Mouse (Mus musculus): ENCODE measurements around the gene Alox12. TPM values are rescaled to one million over a fixed set of nuclear protein-coding genes. Genes with fewer than 3 reads are reported as not detected.

Gene Alox12
- total RNA-seq, 2 experiments from 2014 or later, result 1.3 to 1.7 TPM

DNA sequence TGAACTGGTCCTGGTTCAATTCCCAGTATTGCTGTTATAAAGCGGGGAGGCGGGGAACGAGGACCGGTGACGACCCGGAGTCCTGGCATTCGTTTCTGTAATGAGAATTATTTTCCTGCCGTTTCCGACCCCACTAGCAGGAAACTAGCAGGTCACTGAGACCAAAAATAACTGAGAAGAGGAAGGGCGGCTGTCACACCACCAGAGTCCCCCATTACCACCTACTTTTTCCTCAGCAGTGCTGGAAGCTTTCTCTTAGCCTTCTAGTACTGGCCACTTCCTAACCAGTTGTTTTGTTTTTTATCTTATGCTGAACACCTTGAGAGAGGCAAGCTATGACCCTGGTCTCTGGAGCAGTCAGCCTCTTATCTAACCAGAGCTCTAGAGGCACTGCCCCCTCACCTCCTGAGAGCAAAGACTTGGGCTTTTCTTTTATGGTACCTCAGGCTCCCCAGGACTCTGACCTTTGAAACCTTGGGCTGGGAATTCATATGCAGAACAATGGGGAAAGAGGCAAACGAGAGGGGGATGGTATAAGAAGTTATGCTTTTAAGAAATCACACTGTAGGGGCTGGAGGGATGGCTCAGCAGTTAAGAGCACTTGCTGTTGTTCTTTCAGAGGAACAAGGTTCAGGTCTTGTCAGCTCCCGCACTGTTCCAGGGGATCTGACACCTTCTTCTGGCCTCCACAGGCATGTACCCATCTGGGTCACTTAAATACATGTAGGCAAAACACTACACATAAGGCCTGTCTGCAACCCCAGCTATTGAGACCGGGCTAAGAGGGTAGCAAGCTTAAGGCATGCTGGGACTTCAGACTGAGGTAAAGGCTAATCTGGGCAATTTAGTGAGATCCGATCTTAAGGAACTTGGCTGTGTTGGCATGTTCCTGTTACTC is 33.3 kb downstream of the Alox12 start:
- no peak for DNase-seq (ENCODE audit: low spot score in 2 of 2)

DNA sequence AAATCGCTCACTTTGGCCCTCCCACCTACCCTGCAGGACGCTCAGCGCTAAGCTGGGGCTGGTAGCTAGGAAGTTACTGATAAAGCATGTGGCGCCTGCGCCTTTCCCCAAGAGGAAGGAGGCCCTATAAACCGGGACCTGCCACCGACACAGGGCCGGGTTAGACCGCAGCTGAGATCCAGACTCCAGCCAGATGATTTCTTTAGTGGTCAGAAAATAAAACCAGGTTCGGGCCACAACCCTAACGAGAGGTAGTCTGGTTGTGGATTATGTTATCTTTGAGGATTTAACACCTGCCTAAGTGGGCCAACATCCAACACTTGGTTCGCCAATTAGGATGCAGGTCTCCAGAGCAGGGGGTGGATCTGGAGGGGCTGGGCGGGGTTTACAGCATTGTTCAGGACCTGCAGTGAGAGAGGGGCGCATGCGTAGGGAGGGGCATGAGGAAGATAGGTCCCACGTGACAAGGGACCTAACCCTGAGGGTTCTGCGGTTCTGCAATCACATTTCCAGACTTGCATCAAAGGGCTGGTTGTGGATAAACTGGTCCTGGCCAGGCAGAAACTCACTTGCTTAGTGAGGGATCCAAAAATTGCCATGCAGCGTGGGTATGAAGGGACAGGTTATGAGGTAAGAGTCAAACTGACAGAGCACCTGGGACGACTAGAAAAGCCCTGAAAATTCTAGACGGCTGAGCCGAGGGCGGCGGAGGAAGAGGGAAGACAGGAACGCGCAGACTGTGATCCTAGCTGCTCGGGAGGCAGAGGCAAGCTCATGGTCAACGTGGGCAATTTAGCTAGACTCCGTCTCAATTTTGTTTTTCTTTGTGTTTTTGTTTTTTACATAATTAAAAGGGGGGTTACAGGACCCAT is 34.2 kb downstream of the Alox12 start, which contains the start of gene Slc16a13:
Gene Slc16a13 (minus strand): TSS at position 334 of the 872 bp plus-strand sequence.
- peak in 1 of 2 experiments; percentile 81 for DNase-seq (ENCODE audit: low spot score in 2 of 2)

DNA sequence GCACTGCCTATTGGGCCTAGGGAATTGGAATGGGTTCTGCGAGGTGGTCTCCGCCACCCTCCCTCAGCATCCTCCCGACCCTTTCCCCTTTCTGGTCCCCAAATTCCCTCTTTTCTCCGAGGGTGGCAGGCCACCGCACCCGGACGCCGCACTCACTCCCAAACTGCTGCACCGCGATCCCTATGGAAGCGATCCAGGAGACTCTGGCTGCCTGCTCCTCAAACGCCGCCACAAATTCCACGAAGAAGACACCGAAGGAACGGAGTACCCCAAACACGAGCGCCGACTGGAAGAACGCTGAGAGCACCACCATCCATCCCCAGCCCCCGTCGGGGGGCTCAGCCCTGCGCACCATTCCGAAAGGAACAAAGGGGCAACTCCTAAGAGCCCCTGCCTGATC is 34.8 kb downstream of the Alox12 start:
- no peak for DNase-seq (ENCODE audit: low spot score in 2 of 2)

DNA sequence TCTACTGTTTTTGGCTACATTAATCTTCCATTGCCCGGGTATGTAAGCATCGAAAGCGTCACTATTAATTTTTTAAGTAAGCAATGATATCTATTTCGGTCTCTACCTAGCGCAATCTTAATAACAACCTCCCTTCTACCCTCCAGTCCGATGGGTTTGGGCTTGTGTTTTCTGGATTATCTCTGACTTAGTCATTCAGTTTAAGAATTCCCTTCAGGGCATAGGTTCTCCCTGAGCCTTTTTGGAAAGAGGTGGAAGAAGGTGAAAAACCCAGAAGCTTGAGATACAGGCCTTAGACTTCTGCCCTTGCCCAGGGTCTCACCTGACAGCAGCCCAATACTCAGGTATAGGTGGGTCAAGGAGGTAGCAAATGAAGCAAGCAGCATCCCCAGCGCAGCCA is 35.3 kb downstream of the Alox12 start:
- DNase-seq (ENCODE audit: low spot score in 2 of 2), result no peak

DNA sequence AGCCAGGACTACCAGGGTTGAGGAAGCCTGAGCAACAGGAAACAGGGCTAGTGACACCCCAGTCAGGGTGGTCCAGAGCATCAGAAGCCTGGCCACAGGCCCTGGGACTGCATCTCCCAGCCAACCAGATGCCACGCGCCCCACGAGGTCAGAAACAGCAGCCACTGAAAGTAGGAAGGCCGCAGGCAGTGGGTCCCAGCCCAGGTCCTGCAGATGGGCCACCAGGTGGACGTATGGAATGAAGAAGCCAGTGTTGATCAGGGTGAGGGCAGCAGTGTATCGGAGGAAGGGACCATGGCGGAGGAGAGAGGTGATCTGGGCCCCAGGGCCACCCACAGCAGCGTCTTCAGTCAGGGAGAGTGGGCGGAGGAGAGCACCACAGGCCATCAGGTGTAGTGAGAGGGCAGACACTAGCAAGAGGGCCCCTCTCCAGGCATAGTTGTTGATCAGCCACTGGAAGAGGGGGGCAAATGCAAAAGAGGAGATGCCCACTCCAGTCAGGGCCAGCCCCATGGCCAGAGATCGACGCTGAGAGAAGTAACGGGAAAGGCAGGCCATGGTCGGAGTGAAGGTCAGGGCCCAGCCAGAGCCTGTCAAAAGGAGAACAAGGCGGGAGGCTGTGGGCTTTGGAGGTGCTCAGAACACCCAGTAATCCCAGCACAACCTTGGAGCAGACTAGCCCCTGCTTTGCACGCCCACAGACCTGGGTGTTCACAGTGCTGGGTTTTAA is 36.2 kb downstream of the Alox12 start:
- no peak for DNase-seq (ENCODE audit: low spot score in 2 of 2)

DNA sequence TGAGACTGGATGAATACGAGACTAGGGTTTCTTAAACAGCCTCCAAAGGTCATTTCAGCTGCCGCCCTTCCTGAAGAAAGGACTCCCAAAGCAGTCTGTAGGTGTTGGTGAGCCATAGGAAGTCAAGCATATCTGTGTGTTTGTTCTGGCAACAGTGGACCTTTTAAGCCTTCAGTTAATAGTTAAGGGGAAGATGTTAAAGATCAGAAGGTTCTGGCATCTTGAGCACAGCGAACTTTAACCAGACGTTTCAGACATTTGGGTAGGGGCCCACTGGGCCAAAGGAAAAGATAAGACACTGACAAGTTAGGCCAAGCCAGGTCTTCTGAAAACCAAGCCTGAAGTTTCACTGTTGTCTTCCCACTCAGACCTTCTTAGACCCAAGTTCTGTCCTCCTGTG is 37.1 kb downstream of the Alox12 start:
- no peak for DNase-seq (ENCODE audit: low spot score in 2 of 2)

DNA sequence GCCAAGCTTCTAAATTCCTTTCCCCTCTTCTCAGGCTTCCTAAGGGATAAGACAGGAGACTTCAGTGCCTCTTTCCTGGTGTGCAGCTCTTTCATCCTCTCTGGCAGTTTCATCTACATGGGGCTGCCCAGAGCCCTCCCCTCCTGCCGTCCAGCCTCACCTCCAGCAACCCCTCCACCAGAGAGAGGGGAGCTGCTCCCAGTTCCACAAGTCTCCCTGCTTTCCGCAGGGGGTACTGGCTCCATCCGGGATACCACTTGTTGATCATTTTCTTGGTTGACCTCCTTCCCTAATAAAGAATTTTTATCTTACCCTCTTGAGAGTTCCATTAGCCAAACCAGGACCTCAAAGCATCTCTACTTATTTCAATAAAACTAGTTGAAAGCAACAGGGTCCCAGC is 39.0 kb downstream of the Alox12 start:
- no peak for DNase-seq (ENCODE audit: low spot score in 2 of 2)

DNA sequence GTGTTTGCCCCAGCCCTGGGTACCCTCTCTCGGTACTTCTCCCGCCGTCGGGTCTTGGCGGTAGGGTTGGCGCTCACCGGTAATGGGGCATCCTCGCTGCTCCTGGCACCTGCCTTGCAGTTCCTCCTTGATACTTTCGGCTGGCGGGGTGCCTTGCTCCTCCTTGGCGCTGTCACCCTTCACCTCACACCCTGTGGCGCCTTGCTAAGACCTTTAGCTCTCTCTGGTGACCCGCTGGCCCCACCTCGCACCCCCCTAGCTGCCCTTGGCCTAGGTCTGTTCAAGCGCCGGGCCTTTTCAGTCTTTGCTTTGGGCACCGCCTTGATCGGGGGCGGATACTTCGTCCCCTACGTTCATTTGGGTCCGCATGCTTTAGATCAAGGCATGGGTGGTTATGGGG is 39.9 kb downstream of the Alox12 start:
- DNase-seq (ENCODE audit: low spot score in 2 of 2), result no peak

DNA sequence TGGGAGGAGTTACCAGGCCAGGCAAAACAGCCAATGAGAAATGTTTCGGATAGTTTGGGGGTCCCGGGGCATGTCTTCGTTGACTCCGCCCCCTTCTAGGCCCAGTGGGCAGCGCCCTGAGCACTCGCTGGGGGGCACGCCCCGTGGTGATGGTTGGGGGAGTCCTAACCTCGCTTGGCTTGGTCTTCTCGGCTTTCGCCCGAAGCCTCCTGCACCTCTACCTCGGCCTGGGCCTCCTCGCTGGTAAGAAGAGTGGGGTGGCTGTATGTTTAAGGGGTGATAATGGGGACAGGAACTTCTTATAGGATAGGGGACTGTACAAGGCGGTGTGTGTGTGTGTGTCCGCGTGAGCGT is 40.3 kb downstream of the Alox12 start:
- no peak for DNase-seq (ENCODE audit: low spot score in 2 of 2)

DNA sequence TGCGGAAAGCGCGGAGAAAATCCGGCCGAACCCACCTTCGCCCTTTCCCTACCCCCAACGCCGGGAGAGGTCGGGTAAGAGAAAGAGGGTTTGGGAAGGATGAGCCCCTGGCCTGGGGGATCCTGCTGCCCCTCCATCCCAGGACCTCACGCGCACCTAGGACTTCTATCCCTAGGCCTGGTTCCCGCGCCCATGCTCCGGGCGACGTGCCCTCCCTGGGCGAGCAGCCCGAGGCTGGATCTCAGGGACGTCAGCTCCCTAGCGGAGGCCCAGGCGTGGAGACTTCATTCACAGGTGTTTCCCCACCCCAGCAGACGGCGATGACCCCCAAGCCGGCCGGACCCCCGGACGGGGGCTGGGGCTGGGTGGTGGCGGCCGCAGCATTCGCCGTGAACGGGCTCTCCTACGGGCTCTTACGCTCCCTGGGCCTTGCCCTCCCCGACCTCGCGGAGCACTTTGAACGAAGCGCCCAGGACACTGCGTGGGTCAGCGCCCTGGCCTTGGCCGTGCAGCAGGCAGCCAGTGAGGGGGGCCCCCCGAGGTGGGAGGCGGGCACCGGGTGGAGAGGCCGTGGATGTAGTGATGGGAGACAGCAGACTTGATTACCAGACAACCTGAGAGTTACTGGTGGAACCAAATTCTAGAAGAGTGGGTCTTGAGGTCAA is 40.8 kb downstream of the Alox12 start:
- no peak for DNase-seq (ENCODE audit: low spot score in 2 of 2)

DNA sequence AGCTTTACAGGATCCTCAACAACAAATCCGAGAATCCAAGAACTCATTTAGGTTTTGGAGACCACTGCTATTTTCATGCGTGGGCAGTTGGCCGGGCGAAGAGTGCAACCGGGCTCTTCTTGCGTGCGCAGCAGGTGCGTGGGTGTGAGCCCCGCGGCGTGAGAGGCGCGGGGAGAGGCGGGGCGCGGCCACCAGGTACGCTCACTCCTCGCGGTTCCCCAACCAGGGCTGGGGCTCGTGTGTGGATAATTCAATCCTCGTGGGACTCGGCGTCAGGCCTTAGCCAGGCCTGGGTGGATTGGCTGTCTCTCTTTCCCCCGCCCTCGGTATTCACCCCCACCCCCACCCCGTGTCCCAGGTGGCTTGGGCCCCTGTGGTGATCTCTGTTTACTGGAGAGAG is 41.4 kb downstream of the Alox12 start:
- DNase-seq (ENCODE audit: low spot score in 2 of 2), result no peak

DNA sequence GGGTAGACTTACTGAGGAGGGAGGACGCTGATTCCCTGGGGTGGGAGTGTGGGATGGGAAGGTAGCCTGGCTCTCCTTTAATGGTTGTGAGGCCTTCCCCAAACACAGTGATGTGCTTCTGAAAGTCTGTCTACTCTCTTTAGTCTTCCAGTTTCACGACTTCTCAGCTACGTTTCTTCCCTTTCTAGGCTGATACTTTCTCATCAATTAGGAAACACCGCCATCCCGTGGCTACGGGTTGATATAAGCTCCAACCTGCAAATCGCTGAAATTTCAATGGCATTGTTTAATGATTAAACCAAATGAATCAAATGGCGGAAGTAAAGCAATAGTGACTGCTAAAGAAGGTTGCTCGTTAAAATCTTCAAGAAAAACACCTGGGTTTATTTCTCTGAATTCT is 42.3 kb downstream of the Alox12 start:
- DNase-seq (ENCODE audit: low spot score in 2 of 2), result peak in 1 of 2 experiments; percentile 60

DNA sequence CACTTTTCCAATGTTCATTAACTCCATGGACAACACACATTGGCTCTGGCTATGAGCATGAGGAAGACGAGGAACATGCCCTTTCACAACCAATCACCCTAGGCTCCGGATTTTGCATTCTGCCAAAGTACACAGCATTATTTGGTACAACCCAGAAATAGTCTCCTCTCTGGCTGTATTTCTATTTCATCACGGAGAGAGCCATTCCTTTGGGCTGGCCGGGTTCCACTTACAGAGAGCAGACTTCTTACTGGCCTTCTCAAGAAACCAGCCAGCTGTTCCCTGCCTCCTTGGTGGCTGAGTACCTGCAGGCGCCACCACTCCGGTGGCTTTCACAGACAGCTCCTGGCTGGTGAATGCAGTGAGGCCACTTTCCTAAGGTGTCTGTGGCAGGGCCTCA is 42.7 kb downstream of the Alox12 start, which contains the start of gene Slc16a11:
Gene Slc16a11 (plus strand): TSS at position 330 of the 400 bp plus-strand sequence.
- DNase-seq (ENCODE audit: low spot score in 2 of 2), result no peak

DNA sequence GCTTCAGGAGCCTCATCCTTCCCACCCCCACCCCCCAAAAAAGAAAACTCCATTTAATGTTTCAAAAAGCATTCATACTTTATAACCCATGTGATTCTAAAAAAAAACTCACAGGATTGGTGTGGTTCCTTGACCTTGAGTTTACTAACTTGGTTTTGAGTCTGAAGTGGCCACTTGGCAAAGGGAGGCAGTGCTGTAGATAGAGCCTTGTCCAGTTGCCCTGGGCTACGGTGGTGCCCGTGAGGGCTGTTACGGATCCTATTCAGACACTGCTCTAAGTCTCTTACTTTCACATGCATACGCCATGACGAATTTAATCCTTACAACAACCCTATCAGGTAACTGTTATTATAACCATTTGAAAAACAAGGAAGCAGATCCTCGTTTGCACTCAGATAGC is 43.2 kb downstream of the Alox12 start:
- DNase-seq (ENCODE audit: low spot score in 2 of 2), result no peak

DNA sequence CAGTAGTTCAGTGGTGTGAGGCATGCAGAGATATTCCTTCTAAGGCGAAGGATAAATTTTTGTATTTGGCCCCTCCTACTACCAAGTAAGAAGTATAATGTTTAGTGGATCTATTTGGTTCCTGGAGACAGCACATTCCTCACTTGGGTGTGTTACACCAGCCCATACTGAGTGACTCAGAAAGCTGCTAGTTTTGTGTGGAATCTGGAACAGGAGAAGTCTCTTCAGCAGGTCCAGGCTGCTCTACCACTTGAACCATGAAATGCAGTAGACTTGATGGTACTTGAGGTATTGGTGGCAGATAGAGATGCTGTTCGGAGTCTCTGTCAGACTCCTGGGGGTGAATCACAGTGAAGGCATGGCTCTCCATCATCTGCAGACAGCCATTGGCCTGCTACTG is 44.5 kb downstream of the Alox12 start:
- no peak for DNase-seq (ENCODE audit: low spot score in 2 of 2)

DNA sequence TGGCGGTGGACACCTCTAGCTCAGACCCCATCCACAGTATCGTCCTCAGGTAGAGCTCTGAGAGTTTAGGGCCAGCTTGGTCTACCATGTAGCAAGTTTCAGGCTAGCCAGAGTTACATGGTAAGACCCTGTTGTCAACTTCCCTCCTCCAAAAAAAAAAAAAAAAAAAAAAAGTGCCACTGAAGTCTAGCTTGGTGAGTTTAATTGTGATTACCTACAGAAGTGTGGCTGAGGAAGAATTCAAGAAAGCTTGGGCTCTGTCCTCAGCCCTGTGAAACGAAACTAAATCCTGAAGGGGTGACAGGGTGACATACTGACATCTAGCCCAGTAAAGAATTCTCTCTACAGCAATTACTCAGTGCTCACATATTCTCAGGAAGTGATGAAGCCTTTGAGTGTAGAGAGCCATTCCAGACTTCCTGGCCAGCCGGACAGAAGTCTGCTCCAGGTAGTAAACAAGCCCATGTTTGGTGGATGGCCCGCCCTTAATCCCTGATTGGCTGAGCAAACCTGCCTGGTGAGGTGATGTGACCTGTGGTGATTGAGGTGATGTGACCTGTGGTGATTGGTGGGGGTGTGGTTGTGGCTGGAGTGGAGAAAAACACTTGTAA is 46.3 kb downstream of the Alox12 start:
- DNase-seq (ENCODE audit: low spot score in 2 of 2), result no peak

DNA sequence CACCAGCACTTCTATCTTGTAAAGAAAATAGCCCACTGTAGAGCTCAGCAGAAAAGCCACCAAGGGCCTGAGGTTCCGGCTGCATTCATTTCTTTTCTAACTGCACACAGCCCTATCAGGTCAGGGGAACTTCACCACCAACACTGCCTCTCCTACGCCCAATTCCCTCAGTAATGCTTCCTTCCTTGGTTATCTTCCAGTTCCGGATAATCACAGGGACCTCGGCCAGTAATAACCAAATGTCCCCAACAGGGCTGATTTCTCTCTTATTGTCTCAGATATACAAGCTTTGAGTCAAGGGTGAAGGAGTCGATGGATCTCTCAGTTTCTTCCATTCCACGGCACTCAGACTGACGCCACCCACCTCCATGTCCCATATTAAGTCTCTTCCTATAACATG is 47.9 kb downstream of the Alox12 start:
- no peak for DNase-seq (ENCODE audit: low spot score in 2 of 2)

DNA sequence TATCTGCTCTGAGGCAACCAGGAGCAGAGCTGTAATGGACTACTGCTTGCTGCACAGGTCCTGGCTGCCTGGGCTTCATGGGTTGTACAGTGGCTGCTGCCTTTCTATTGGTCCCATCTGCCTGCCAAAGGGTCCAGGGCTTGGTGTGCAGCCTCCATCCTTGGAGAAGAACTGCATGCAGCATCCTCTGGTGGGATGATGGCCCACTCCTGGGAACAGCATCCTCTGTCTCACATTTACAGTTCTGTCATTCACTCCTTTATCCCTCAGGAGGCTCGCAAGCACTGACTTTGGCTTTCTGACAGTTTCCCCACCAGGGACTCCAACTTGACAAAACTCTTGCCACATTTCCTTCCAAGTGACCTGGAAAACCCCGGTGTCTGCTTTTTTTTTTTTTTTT is 48.4 kb downstream of the Alox12 start:
- DNase-seq (ENCODE audit: low spot score in 2 of 2), result no peak

DNA sequence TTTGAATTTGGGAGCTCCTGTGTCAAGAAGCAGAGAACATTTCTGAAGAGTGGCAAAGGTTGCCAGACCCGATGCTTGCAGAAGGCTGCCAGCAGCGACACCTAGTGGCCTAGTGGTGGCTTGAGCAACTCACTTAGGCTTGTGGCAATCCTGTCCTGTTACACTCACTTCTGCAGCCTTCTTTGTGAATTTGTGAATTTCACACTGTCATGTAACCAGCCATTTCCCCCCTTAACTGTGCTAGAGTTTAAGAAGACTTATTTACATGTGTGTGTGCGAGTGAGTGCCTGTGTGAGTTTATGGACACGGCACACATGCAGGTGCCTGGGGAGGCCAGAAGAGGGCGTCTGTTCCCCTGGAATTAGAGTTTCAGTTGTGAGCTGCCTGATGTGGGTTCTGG is 53.5 kb downstream of the Alox12 start:
- DNase-seq (ENCODE audit: low spot score in 2 of 2), result peak; percentile 67 to 85

DNA sequence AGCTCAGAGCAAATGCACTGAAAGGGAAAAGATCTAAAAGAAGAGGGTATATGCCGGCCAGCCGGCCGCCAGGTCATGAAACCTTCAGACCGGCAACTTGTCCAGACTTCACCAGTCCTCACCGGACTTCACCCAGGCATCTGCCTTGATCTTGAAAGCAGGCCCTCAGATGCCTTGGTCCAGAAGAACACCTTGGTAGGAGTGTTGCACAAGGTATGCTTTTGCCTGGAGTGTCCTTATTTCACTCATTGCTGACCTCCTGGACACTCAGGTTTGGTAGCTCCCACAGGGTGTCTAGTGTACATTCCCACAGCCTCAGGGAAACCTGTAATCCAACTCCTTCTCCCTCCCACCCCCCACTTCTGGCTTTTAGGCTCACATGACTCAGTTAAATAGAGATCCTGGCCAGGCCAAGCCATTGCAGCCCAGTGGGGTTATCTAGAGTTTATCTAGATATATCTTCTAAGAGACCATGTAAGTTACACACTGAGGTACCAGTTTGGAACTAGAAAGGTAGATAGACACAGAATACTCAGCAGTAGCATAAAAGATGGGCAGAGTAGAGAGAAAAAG is 55.0 kb downstream of the Alox12 start:
- no peak for DNase-seq (ENCODE audit: low spot score in 2 of 2)
